Mouse (Mus musculus): Measurements from ENCODE around the gene Elavl3.

Gene Elavl3

DNA sequence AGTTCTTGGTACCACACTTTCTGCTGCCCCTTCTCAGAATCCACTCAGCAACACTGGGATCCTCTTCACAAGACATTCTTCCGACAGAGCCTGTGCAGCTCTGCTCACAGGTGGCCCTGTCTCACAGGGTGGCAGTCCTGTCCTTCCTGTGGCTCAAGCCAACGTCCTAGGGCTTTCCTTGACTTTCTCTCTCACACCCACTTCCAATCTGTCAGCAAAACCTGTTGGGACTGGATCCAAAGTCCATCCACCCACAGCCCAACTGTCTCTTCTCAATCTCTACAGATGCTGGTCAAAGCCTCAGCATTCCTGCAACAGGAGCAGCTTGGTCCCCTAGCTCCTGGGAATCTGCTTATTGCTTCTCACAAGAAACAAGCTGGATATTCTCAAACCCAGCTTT lies 9.5 kb upstream of the Elavl3 start:
- in situ Hi-C loops (cut with MboI; ENCODE audit: low sequenced_read_pairs), result no loop called here

DNA sequence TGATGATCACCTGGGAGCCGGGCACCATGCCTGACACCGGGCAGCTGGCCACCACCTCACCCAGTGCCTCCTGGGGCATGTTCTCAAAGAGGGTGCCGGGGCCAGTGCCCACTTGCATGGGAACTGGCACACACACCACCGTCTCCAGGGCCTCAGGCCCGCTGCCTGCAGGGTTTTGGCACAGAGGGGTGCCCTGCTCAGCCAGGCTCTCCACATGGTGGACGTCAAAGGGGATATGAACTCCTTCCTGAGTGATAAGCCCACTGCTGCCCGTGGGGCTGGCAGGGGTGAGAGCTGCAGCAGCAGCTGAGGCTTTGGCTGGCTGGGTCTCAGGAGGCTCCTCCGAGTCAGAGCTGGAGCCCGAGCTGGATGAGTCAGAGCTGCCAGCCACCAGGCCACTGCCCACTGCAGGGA lies 6.2 kb upstream of the Elavl3 start:
- in situ Hi-C loops (cut with MboI; ENCODE audit: low sequenced_read_pairs), result no loop called here

DNA sequence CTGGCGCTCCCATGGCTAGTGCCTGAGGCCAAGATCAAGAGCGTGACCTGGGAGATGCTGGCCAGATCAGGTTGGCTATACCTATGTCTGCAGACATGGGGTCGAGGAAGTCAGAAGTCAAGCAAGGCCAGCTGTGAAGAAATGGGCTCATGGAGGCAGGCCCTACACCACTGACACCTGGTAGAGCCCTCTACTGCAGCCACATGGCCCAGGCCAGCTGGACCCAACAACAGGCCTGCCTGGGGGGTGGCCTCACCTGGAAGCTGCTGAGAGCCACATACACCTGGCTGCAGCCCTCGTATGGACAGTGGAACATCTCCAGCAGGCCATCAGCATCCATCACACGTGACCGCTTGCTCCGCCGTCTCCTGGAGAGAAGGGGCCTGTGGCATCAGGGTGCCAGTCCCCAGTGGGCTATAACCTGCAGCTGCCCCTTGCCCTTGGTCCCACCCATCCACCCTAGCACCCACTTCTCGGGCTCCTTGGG lies 5.3 kb upstream of the Elavl3 start:
- in situ Hi-C loops (cut with MboI; ENCODE audit: low sequenced_read_pairs), result no loop called here

DNA sequence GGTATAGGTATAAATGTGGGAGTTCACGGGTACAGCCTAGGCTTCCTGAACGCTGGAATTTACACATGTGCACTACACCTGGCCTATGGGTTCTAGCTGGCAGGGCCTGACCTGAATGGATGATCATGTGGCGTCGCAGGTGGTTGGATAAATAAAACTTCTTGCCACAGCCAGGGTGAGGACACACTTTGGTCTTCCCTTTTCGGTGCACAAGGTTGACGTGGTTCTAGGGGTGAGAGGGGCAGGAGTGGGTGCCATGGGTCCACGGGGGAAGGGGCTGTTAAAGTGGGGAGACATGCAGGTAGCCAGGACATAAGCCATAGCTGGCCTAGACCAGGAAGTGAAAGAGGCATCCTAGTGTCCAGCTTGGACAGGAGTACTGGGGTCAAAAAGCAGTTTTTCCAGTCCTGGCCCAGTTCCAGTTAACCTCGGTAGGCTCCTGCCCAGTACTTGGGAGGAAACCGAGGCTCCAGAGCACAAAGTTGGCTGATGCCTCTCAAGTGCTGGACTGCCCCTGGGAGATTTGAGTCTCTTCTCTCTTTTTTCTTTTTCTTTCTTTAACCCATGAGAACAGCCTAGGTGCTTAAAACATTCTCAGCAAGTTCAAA lies 4.6 kb upstream of the Elavl3 start:
- in situ Hi-C loops (cut with MboI; ENCODE audit: low sequenced_read_pairs), result no loop called here

DNA sequence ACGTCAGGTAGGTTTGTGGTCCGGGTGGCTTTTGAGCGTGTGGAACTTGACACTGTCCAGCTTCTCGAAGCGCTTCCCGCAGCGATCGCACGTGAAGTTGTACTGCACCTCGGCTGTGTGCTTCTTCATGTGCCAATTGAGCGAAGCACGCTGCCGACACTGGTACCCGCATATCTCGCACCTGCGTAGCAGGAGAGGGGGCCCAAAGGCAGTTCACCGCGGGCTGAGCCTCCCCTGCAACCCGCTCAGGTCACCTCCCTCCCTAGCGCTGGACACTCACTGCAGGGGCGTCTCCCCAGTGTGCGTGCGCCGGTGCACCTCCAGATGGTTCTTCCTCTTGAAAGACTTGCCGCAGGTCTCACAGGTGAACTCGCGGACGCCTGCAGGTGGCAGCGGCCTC lies 3.9 kb upstream of the Elavl3 start:
- in situ Hi-C loops (cut with MboI; ENCODE audit: low sequenced_read_pairs), result no loop called here

DNA sequence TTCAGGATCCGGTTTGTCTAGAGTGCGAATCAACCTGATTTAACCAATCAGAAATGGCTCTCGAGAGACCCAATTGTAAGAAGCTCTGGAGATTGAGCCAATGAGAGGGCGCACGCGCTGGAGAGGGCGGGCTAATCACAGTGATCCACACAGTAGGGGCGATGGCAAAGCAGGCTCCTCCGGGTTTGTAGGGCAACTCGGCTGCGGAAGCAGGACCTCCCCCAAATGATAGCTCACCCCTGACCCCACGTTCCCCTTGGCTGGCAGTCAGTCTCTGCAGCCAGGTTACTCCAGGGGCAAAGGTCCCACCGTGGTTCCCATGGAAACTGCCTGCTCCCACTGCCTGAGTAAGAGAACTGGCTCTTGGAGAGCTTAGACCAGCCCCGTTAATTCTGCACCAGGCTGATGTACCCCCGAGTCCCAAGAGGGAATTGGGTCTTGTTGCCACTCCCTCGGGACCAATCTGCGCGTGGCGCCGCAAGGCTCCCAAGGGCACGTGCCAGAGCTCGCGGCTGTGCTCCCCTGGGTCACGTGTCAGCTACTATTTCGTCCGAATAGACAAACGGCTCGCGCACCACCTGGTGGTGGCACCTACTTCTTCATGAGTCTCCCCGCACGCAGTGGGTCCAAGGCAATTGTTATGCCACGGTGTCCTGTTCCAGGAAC lies 2.7 kb upstream of the Elavl3 start:
- in situ Hi-C loops (cut with MboI; ENCODE audit: low sequenced_read_pairs), result no loop called here

DNA sequence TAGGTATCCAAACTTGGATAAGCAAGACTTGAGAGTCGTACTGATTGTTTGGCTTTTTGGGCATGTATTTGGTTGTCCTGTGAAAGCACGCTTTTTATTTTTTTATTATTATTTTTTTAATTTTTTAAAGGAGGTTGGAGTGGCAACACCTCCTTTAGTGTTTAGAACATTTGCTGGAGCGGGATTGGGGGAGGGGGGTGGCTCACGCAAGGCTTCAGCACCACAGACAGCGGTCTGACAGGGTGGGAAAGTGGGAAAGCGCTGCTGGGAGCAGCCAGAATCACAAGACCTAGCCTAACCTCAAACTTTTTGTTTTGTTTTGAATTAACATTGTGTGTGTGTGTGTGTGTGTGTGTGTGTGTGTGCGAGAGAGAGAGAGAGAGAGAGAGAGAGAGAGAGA lies 1.8 kb upstream of the Elavl3 start:
- in situ Hi-C loops (cut with MboI; ENCODE audit: low sequenced_read_pairs), result no loop called here

DNA sequence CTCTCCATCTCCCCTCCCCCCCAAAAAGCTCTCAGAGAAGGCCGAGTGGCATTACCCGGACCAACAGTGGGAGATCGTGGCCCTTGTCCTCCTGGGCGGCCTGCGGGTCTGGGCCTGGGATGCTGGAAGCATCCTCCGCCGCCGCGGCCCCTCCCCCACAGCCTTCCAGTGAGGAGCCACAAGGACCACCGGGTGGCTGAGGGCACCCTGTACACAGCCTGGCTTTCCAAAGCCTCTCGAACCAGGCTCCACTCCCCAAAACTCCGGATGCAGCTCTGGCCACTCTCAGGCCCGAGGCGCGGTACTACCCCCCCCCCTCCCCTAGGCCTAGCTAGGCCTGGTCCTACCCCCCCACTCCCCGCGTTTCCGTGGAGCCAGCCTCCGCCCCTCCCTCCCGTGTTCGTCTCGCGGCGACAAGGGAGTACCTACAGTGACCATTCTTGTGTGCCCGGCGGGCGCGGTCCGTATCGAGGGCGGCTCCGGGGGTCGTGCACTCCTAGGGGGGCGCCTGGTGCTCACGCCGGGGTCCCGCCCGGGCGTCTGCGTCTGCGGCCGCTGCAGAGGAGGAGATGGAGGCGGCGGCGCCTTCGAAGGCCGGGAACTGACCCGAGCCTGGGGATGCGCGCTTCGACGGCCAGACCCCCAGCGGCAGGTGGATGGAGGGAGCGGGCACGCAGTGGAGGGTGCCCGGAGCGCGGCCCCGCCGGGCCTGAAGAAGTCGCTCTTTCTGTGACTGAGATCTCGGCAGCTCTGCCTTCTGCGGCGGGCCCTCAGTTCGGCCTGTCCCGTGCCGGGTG lies 464 bp downstream of the Elavl3 start:
- in situ Hi-C loops (cut with MboI; ENCODE audit: low sequenced_read_pairs), result no loop called here

DNA sequence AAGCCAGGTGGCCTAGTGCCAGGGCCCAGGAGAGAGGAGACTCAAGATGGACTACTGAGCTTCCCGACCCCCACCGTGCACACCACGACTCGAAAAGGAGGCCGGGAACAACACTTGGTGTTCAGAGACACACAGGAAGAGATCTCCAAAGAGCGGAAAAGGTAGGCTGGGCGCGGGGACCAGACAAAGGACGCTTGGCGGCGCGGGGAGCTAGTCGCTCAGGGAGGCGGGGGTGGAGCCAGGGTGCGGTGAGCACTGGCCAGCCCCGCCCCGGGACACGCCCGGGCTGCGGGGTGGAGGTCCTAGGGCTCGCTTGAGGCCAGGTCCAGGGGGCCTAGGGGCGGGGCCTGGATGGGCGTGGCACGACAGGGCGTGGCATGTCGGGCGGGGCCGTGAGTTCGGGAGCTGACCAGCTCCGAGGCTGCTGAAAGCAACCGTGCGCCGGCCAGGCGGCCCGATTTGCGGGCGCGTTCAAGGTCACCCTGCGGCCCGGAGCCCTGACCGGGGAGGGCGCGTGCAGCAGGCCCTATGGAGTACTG lies 1.4 kb downstream of the Elavl3 start:
- in situ Hi-C loops (cut with MboI; ENCODE audit: low sequenced_read_pairs), result no loop called here

DNA sequence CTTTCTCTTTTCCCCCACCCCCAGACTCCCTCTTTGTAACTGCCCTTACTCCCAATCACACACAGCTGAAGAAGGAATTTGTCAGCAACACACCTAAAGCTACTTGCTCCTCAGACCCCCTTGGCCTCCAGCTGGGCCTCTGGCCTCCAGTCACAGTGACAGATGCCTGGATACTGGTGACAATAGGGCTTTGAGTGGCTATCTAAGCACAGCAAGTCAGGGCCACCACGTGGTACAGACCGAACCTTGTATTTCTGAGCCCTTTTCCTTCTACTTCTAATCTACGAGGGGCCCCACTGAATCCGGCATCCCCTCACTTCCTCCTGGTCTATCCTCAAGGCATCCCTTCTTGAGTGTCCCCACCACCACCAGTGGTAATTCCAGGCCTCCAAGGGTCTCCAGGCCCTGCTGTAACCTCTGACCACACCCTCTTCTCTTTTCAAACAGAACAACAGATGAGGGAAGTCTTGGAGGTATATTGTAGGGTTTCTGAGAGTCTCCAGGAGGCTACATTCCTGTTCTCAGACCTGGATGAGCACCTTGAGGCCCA lies 2.0 kb downstream of the Elavl3 start:
- in situ Hi-C loops (cut with MboI; ENCODE audit: low sequenced_read_pairs), result no loop called here

DNA sequence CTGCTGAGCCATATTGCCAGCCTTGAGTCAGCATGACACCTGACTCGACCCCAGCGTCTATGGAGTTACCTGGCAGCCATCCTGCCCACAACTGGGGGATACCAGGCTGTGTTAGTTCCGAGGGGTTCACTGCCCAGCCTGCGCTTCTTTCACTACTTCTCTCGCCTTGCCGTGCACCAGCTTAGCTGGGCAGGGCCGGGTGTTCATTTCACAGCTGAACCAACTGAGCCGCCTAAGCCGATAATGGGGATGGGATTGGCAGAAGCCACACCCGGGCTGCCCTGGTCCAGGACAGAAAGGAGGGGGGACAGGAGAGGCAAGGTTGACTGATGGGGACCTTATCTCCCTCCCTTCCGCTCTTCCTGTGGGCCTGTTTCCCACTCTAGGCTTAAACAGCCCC lies 2.5 kb downstream of the Elavl3 start:
- in situ Hi-C loops (cut with MboI; ENCODE audit: low sequenced_read_pairs), result no loop called here

DNA sequence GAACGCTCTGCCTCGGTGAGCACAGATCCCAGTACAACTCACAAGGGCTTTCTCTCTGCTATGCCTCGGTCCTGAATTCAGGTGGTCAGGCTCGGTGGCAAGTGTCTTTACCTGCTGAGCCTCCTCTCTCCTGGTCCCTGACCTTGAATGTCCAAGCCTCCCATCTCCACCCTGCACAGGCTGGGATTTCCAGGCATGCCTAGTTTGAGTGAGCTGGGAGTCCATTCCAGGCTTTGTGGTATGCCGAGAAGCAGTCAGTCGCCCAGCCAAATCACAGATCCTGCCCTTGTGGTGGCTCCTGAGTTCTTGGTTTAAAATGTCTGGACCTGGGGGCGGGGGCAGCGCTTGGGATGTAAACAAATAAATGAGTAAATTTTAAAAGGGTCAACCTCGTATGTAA lies 4.5 kb downstream of the Elavl3 start:
- in situ Hi-C loops (cut with MboI; ENCODE audit: low sequenced_read_pairs), result no loop called here

DNA sequence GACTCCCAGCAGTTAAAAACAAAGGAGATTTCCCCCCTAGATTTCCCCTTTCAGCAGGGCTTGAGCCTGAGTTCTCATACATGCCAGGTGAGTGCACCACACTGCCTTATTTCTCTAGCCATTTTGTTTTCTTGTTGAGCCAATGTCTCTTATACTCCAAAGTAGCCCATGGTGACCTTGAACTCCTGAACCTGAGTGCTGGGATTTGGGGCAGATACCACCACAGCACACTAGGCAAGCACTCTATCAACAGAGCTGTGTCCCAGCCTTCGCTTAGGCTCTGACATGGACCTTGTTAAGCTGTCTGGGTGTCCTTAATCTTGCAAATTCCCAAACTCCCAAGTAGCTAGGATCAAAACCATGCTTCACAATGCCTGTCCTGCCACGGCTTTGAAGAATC lies 10.0 kb downstream of the Elavl3 start:
- in situ Hi-C loops (cut with MboI; ENCODE audit: low sequenced_read_pairs), result no loop called here

DNA sequence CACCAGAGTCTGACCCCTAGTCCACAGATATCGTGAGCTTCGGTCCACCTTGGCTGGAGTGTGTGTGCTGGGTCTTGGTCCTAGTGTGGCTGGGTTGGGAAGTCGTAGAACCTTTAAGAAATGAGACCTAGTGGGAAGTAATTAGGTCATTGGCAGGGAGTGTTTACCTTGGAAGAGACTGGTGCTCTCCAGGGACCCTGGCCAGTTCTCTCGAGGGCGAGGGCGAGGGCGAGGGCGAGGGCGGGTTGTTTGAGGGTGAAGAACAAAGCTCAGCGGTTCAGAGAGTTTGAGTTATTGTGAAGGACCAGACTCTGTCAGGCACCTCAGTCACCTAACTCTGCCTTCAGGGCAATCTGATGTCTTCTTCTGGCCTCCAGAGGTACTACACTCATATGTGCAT lies 14.0 kb downstream of the Elavl3 start:
- in situ Hi-C loops (cut with MboI; ENCODE audit: low sequenced_read_pairs), result no loop called here

DNA sequence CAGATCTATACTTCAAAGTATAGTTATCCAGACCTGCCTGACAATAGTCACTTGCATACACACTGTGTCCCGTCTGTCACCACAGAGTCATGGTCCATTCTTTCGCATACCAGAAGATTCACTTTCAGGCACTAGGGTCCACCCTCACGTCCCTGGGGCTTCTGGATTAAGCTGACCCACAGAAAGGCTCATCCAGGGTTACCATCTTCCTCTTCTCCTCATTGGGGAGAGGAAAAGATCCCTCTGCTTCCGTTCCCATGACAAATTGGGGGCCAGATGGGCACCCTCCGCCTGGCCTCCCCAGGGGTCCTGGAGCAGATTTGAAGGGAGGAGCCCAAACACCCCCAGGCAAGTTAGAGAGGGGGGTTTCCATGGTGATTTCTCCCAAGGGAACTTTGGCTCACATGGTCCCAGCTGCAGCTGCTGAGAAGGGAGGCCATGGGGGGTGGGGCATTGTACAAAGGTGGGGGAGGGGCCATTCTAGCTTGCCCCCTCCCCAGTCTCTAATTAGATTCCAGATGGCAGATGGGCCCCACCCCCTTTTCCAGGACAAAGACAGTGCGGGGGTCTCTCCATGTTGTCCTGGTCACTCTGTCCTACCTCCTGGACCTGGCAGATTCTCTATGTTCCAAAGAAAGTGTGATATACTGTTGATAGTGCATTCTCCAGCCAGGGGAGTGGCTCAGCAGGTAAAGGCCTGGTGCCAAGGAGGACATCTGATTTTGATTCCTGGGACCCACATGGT lies 16.4 kb downstream of the Elavl3 start:
- in situ Hi-C loops (cut with MboI; ENCODE audit: low sequenced_read_pairs), result no loop called here

DNA sequence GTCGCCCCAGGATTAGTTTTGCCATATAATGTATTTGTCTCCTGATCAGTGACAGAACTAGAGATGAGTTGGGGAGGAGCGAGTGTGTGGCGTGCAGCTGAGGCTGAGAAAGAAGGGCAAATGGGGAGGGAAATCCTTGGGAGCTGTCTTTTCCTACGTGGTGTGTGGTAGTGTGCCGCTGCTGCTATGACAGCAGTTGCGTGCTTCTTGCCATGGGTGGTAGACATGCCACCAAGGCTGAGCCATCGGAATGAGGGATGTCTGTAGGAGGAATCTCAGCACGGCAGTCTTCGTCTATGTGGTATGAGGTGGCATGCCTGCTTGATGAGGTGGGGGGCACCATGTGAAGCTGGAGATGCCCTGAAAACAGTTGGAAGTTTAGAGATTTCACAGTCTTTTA lies 21.4 kb downstream of the Elavl3 start:
- in situ Hi-C loops (cut with MboI; ENCODE audit: low sequenced_read_pairs), result no loop called here

DNA sequence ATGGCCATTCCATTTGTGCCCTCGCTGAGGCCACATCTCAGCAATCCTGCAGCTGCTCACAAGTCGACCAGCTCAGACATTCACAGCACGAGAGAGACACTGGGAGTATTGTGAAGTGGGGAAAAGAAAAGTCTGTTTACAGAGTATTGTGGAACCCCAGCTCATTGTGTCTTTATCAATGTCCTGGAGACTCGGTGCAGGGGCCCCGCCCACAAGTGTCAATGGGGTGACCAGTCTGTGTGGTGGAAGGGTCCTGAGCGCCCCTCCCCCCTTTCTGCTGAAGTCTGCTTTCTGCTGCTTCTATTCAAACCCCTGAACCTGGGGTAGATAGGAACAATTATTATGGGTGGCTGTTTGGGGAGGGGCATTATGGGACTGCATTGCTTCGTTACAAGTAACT lies 23.4 kb downstream of the Elavl3 start:
- in situ Hi-C loops (cut with MboI; ENCODE audit: low sequenced_read_pairs), result no loop called here

DNA sequence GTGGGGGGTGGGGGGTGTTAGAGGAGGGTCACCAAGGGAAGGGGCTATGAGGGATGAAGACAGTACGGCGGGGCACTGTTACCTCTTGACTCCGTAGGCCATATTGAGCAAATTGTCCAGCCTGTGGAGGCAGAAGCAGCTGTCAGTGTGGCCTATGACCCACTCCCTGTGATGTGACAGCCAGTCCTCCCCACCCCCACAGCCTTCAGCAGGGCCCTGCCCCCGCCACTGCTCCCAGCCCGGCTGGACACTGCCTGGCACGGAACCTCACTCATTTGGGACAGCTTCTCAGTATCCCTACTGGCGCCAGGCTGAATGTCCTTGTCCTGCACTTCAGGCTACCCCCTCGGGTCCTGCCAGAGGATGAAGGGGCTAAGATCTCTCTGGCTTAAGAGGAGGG lies 27.2 kb downstream of the Elavl3 start:
- in situ Hi-C loops (cut with MboI; ENCODE audit: low sequenced_read_pairs), result no loop called here

DNA sequence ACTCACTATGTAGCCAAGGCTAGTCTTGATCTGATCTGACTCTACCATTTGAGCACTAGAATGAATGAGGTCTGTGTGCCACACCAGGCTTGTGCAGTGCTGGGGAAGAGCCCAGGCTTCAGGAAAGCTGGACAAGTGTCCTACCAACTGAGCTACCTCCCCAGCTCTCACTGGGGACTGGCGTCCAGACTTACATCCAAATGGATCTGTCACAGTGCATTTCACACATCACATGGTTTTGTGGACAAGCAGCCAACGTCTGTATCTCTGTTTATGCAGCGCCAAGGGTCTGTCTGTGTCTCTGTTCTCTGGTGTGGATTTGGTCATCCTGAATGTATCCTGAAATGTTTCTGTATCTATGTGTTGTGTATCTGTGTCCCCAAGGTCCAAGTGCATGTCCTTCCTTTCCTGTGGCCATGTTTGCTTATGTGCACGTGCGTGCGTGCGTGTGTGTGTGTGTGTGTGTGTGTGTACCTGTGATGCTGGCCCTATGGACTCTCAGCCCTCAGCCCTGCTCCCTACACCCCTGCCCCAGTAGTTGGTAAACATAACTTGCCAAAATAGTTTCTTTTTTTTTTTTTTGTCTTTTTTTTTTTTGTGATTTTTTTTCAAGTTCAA lies 34.5 kb downstream of the Elavl3 start:
- in situ Hi-C loops (cut with MboI; ENCODE audit: low sequenced_read_pairs), result no loop called here

DNA sequence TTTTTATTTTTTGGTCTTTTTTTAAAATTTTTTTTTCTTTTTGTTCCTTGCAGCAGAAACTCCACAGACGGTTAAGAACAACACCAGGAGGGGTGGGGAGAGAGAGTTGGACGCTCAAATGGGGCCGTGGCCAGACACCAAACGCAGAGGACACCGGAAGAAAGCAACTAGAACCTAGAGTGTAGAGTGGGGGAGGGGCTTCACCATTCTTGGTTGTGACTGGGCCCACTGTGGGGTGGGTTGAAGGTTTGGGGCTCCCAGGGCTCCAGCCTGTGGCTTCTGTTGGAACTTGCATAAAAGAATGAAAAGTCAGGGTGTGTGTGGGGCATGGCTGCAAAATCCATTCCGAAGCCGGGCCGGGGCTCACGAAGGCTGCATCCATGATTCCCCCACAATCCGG lies 35.6 kb downstream of the Elavl3 start:
- in situ Hi-C loops (cut with MboI; ENCODE audit: low sequenced_read_pairs), result no loop called here
